Mouse (Mus musculus): ENCODE results near the gene Hfe2. TPM values are rescaled to one million over a fixed set of nuclear protein-coding genes. Genes with fewer than 3 reads are reported as not detected.
A peak's percentile ranks its signal among the peaks of the same experiment; 100 is the strongest.

Hfe2 gene
- total RNA-seq, 2 experiments from 2014 or later = 0.25 to 0.30 TPM

DNA sequence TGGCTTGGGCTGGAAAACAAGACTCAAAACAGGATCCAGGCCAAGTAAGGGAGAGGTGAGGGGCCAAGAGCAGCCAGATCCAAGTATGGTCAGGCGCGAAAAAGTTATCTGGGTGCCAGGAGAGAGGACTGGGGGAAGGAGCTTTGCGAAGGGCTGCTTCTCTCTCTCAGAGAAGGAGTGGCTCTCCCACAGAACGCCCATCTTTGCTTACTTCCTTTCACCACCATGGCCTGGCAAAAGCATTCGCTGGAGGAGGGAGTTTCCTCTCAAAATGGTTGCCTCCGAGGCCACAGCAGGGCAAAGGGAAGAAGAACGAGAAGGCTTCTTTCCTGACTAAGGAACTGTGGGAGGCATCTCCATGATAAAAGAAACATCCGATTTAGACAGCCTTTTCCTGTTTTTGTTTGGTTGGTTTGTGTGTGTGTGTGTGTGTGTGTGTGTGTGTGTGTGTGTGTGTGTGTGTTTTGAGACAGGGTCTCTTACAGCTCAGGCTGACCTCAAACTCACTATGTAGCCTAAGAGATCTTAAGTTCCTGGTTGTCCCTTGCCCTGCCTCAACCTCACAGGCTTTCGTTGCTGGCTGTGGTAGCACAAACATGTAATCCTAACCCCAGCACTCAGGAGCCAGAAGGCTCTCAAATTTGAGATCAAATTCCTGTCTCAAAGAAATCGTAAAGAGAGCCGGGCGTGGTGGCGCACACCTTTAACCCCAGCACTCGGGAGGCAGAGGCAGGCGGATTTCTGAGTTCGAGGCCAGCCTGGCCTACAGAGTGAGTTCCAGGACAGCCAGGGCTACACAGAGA, 47.1 kb downstream of the Hfe2 start:
- no peak for DNase-seq (ENCODE audit: low spot score in 2 of 2)

DNA sequence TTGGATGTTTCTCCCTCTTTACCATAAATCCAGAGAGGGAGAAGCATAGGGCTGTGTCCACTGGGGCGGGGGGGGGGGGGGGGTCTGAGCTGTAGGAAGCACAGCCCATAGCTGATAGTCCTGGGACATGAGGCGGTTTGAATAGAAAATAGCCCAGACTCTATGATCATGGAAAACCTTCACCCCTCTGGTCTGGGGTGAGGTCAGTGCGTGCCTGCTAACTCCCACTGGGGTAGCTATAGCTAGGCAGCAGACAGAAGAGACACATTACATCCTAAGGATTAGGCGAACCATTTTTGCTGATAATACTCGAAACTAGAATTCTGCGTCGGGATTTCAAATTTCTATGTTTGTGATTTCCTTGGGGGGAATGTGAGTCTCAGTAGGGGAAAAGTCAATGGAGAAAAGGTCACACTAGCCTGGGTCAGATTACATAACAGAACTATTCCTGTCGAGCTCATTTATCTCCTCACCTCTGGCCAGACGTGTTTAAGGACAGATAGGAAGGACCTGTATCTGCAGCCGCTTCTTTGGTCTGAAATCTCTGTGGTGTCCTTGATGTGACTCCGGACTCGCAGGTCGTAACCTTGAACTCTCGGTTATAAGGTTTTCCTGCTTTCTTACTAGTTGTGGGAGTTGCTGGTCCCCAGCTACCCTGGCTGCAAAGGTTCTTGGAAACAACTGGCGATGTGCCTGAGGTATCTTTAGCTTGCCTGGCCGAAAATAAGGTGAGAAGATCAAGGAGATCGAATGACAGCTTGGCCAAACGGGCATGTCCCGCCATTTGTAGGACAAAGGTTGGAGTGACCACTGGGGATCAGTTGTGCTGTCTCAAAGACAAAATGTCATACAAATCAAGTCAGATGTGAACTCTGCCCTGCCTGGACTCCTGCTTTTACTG, 48.9 kb downstream of the Hfe2 start:
- no peak for DNase-seq (ENCODE audit: low spot score in 2 of 2)

DNA sequence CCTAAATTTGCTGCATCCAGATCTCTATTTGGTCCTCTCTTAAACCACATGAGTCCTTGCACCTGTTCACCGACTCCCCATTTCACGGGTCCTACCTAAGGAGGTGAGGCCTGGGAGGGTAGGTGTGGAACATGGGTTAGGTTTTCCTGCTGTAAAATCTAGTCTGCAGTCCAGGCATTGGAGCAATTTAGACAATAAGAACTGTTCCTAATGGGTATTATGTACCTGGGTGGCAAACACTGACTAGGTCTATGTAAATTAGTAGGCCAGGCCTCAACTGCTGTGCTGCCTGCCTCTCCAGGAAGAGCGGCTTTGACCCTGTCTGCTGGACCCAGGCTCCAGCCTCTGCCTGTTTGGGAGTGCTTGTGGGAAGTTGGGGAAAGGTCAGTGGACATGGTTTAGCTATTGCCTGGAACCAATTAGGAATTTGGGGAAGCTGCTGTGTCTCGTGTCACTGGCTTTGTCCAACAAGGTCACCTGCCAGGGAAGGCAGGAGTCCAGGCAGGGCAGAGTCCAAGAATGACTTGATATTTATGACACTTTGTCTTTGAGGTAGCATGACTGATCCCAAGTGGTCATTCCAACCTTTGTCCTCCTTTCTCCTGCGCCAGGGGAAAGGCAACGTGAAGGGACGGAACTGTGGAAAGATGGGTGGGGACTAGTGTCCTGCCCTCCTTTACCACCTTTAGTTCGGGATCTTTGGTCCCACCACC, 50.5 kb downstream of the Hfe2 start:
- DNase-seq (ENCODE audit: low spot score in 2 of 2) = no peak

DNA sequence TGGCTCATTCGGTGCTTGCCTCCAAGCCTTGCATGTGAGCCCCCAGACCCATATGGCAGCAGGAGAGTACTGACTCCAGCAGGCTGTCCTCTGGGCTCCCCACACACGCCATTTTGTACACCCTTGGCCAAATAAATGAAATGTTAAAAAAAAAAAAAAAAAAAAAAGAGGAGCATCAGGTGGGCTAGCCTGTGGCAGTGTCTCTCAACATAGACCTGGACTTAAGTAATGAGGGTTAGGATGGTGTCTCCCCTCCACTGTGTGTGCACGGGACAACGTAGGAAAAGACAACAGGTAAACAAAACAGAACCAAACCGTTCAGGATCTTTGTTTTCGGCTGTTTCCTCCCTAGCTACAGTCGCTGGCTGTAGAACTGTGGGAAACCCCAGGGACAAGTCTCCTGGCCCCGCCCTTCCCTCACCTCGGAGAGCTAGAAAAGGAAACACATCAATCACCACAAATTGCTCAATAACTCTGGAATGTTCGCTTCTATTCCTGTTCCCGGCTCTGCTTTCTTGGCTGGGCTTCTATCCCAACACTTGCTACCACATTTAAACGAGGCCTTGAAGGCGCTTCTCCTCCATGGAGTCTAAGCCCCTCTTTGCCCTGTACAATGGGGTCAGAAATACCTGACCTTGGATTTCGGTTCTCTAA, 51.2 kb downstream of the Hfe2 start:
- DNase-seq (ENCODE audit: low spot score in 2 of 2) = no peak

DNA sequence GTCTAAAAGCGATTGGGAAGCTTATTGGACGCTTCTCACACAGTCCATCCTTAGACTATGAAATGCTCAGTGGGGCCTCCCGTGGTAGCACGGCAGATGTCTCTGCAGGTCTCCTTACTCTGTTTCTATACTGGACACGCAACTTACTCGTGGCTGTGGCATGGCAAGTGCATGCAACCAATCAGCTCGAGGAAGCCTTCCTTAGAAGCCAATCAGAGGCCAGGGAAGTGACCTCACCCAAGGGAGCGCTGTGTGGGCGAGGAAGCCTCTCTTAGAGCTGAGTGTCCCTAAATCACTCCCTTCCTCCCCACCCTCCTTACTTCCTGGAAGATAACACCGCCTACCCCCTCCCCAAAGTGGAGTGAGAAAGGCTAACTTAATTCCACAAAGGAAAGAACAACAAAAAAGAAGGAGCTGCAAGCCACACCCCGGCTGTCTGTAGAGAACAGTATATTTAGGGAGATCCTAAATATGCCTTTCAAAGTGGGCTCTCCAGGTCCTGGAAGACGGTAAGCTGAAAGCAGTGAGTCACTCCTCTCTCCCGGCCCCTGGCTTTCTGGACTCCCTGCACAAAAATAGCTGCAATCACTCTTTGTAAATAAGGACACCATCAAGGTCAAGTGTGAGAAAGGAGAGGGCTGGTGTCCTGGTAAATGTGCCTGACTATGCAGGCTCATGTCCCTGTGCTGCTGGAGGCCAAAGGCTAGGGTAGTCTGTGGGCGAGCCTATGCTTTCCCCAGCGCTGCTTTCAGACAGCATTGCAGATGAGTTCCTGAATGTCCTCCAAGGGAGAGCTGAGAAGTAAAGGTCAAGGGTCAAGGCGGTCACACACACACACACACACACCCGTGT, 51.9 kb downstream of the Hfe2 start, which contains the start of gene Gm16253:
Gm16253 (plus strand) TSS at position 295 of the 852 bp plus-strand sequence.
- DNase-seq (ENCODE audit: low spot score in 2 of 2) = peak; percentile 75 to 89

DNA sequence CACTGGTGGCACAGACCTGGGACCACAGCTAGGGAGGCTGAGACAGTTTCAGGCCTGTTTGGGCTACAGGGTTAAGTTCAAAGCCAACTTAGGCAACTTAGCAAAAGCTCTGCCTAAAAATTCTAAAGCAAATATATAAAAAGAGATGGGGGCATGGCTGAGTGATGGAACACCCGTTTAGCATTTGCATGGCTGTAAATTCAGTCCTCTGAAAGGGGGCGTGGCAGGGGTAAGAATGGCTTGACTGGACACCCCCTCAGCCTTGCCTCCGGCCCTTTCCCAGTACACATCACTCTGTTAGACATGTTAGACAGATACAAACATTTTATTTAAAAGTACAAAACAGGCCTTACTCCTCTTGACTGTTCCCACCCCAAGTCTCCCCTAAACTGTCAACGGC, 52.6 kb downstream of the Hfe2 start:
- DNase-seq (ENCODE audit: low spot score in 2 of 2) = no peak

Other genes starting within 250 kb of the Hfe2 start
- gene Fcgr1, start 231.2 kb upstream of the Hfe2 start, total RNA-seq (2021) = 1 to 10 TPM; 1.9 to 3.8 TPM
- not detected for gene BC107364, start 72.9 kb upstream of the Hfe2 start, total RNA-seq (2021)
- 10 to 100 TPM; 28.1 to 34.8 TPM for gene Txnip, start 32.8 kb downstream of the Hfe2 start, total RNA-seq (2021)
- gene Gm16253, start 51.8 kb downstream of the Hfe2 start, total RNA-seq (2021) = not detected
- 10 to 100 TPM; 28.7 to 31.6 TPM for gene Polr3gl, start 69.0 kb downstream of the Hfe2 start, total RNA-seq (2021)
- 10 to 100 TPM; 55.7 to 56.8 TPM for gene Ankrd34a, start 71.5 kb downstream of the Hfe2 start, total RNA-seq (2021)
- gene Lix1l, start 76.0 kb downstream of the Hfe2 start, total RNA-seq (2021) = 10 to 100 TPM; 30.9 to 33.0 TPM
- gene Rbm8a, start 104.8 kb downstream of the Hfe2 start, total RNA-seq (2021) = 10 to 100 TPM; 48.7 to 52.2 TPM
- gene Pex11b, start 110.2 kb downstream of the Hfe2 start, total RNA-seq (2021) = 10 to 100 TPM; 53.0 to 54.2 TPM
- under 1 TPM; 0.66 to 0.74 TPM for gene Gm42957, start 110.3 kb downstream of the Hfe2 start, total RNA-seq (2021)
- 1 to 10 TPM; 2.3 to 3.1 TPM for gene Itga10, start 120.4 kb downstream of the Hfe2 start, total RNA-seq (2021)
- gene Ankrd35, start 145.0 kb downstream of the Hfe2 start, total RNA-seq (2021) = 1 to 10 TPM; 5.5 to 6.9 TPM
- 10 to 100 TPM; 28.9 to 31.5 TPM for gene Pias3, start 171.2 kb downstream of the Hfe2 start, total RNA-seq (2021)
- 10 to 100 TPM; 11.4 to 17.9 TPM for gene Nudt17, start 183.4 kb downstream of the Hfe2 start, total RNA-seq (2021)
- 10 to 100 TPM; 20.7 to 22.5 TPM for gene Polr3c, start 202.5 kb downstream of the Hfe2 start, total RNA-seq (2021)
- gene Rnf115, start 202.5 kb downstream of the Hfe2 start, total RNA-seq (2021) = 10 to 100 TPM; 61.6 to 62.0 TPM